ENCODE assay signal across 9 mouse cellular contexts in the genomic region with DNA sequence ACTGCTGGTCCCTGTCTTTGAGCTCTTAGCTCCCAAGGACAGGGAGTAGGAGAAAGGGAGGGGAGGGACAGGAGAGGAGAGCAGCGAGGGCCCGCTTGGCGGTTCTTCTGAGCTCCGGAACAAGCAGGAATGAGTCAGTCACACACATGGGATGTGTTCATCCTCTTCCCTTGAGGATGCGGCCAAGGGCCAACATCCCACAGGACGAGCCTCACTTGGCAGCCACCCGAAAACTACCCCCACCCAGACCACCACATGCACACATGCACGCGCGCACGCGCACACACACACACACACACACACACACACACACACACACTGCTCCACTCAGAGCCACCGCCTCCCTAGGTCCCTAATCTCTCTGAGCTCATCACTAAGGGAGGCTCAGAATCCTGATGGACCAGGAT.
DNase-seq lines count a peak whose midpoint lies in the region; ATAC-seq and TF ChIP-seq lines count a peak whose summit lies in the region.
"Had no signal": no experiment of that assay in that cellular context is flagged by ENCODE, and none has a peak within 500 bp of the region (broad histone marks: within the 10 kb centered on the region; RNA-seq: fewer than 3 reads in every experiment).

No protein-coding gene starts in this region.

- no peaks in the 10 kb centered on the region for H3K36me3 ChIP-seq in hindbrain, embryonic 10.5 days
- H3K36me3 ChIP-seq in hindbrain, embryonic 12.5 days: no peaks in the 10 kb centered on the region
- H3K36me3 ChIP-seq in E14TG2a.4 (ENCODE audit: insufficient read depth, low read length): no peaks in the 10 kb centered on the region
- no peaks in the 10 kb centered on the region for H3K36me3 ChIP-seq in intestine, embryonic 14.5 days (ENCODE audit: control insufficient read depth, insufficient read depth, low read length)

- H3K4me3 ChIP-seq in hindbrain, embryonic 10.5 days: no peak overlapping the region
- H3K4me3 ChIP-seq in hindbrain, embryonic 12.5 days: no peak overlapping the region
- peak overlapping the region; percentile 37; the same call in 1 of the 2 replicates for H3K4me3 ChIP-seq in E14TG2a.4 (replicated peaks; ENCODE audit: low read length)
- no peak overlapping the region for H3K4me3 ChIP-seq in intestine, embryonic 14.5 days (ENCODE audit: low read depth, low read length)

- TF ChIP-seq CTCF in E14TG2a.4 (conservative IDR thresholded peaks at IDR 0.05; ENCODE audit: low read length): no peak

- H3K27me3 ChIP-seq in hindbrain, embryonic 10.5 days (ENCODE audit: insufficient read depth, poor library complexity, severe bottlenecking): 0 out of 2 replicates have a peak, but pooled peaks cover 5% of the 10 kb centered on the region
- no peaks in the 10 kb centered on the region; the same call in 1 of the 2 replicates for H3K27me3 ChIP-seq in hindbrain, embryonic 12.5 days
- H3K27me3 ChIP-seq in E14TG2a.4 (ENCODE audit: insufficient read depth, low read length): no peaks in the 10 kb centered on the region
- no peaks in the 10 kb centered on the region for H3K27me3 ChIP-seq in intestine, embryonic 14.5 days (replicated peaks; ENCODE audit: control insufficient read depth, insufficient read depth, low read length)
- H3K27me3 ChIP-seq: Patski had no signal

- no peak overlapping the region for H3K4me2 ChIP-seq in hindbrain, embryonic 12.5 days (replicated peaks)
- no peak overlapping the region for H3K4me2 ChIP-seq in intestine, embryonic 14.5 days (ENCODE audit: low read length)

- 82% methylated on average over 13 of the region's 13 CpGs for WGBS in hindbrain, embryonic 10.5 days
- 81% methylated on average over 13 of the region's 13 CpGs for WGBS in hindbrain, embryonic 12.5 days
- 69% methylated on average over 13 of the region's 13 CpGs for WGBS in intestine, embryonic 14.5 days

- H3K27ac ChIP-seq in hindbrain, embryonic 10.5 days: peak overlapping the region; percentile 56; the same call in 1 of the 2 replicates
- no peak overlapping the region for H3K27ac ChIP-seq in hindbrain, embryonic 12.5 days
- H3K27ac ChIP-seq in intestine, embryonic 14.5 days (ENCODE audit: low read depth): peak overlapping the region; percentile 64; the same call in 1 of the 2 replicates

- no peak for ATAC-seq in hindbrain, embryonic 12.5 days (ENCODE audit: low FRiP score)
- ATAC-seq in intestine, embryonic 14.5 days (replicated peaks; ENCODE audit: low FRiP score, low TSS enrichment, low read depth): no peak
- ATAC-seq: Patski had no signal

- no peaks in the 10 kb centered on the region for H3K9me3 ChIP-seq in hindbrain, embryonic 10.5 days
- H3K9me3 ChIP-seq in hindbrain, embryonic 12.5 days (replicated peaks): no peaks in the 10 kb centered on the region
- H3K9me3 ChIP-seq in E14TG2a.4 (ENCODE audit: low read length): no peaks in the 10 kb centered on the region
- H3K9me3 ChIP-seq in intestine, embryonic 14.5 days (ENCODE audit: control insufficient read depth, low read length): no peaks in the 10 kb centered on the region

- DNase-seq in hindbrain, embryonic 10.5 days (ENCODE audit: low spot score): no peak
- peak; percentile 81 for DNase-seq in cerebellum, adult 9-10 months
- no peak for DNase-seq in intestine, embryonic 14.5 days (ENCODE audit: low spot score)
- DNase-seq in testis, postnatal 14 days (ENCODE audit: low spot score): peak; percentile 45
- DNase-seq in layer of hippocampus, postnatal 10 days (ENCODE audit: low spot score in 2 of 2): no peak
- no peak for DNase-seq in kidney, adult 9 months

- peaks cover 88% of the 10 kb centered on the region for H3K4me1 ChIP-seq in hindbrain, embryonic 10.5 days (replicated peaks)
- H3K4me1 ChIP-seq in hindbrain, embryonic 12.5 days: peaks cover 67% of the 10 kb centered on the region
- peaks cover 20% of the 10 kb centered on the region for H3K4me1 ChIP-seq in E14TG2a.4 (replicated peaks; ENCODE audit: low read depth, low read length)
- peaks cover 37% of the 10 kb centered on the region for H3K4me1 ChIP-seq in intestine, embryonic 14.5 days (replicated peaks; ENCODE audit: control insufficient read depth, insufficient read depth, low read length)

- H3K9ac ChIP-seq in hindbrain, embryonic 12.5 days: no peak overlapping the region
- H3K9ac ChIP-seq in intestine, embryonic 14.5 days (ENCODE audit: low read length): peak overlapping the region; percentile 10; the same call in 1 of the 2 replicates

Comparison
In these comparisons a context has a peak if more than half of its experiments do, and no peak if none do; other contexts are left out.
1. DNase-seq: peak in cerebellum, adult 9-10 months (single experiment) and testis, postnatal 14 days (single experiment); none in hindbrain, embryonic 10.5 days (single experiment), intestine, embryonic 14.5 days (single experiment), layer of hippocampus, postnatal 10 days (0 of 2) and kidney, adult 9 months (single experiment).